Mouse (Mus musculus) left cerebral cortex, adult 8-10 months (tissue): ENCODE measurements at regions not wholly inside any gene's neighbourhood (a gene's known extent, or its start where the extent isn't known, plus 50 kb on each side); places are given as distances from the start of the nearest gene placed in this dataset.

Experiments
- DNase-seq, 2 experiments: peaks; one replicate each; pipeline ENCODE4 v3.0.0; 2022; ENCODE audit warnings: low spot score in 2 of 2

- no peak for DNase-seq
Observed at GRCm38 (mm10) chr15:67301871-67302363, 801.2 kb upstream of the Lrrc6 start.

- no peak for DNase-seq
Observed at GRCm38 (mm10) chr15:67301024-67301423, 800.3 kb upstream of the Lrrc6 start.

GRCm38 (mm10) chr15:67294797-67295196 lies 794.1 kb upstream of the Lrrc6 start:
- no peak for DNase-seq

GRCm38 (mm10) chr15:67289749-67290148 lies 789.0 kb upstream of the Lrrc6 start:
- no peak for DNase-seq

GRCm38 (mm10) chr15:67284941-67285340 lies 784.2 kb upstream of the Lrrc6 start:
- no peak for DNase-seq

- no peak for DNase-seq
Observed at GRCm38 (mm10) chr15:67283275-67283972, 782.7 kb upstream of the Lrrc6 start.

GRCm38 (mm10) chr15:67278869-67279268 lies 778.2 kb upstream of the Lrrc6 start:
- no peak for DNase-seq

- no peak for DNase-seq
Observed at GRCm38 (mm10) chr15:67275058-67275457, 774.3 kb upstream of the Lrrc6 start.

- DNase-seq = no peak
Observed at GRCm38 (mm10) chr15:67272397-67272796, 771.7 kb upstream of the Lrrc6 start.

- no peak for DNase-seq
Observed at GRCm38 (mm10) chr15:67263723-67264122, 763.0 kb upstream of the Lrrc6 start.

- no peak for DNase-seq
Observed at GRCm38 (mm10) chr15:67263313-67263712, 762.6 kb upstream of the Lrrc6 start.

- DNase-seq = no peak
Observed at GRCm38 (mm10) chr15:67262269-67262668, 761.6 kb upstream of the Lrrc6 start.

GRCm38 (mm10) chr15:67260666-67261065 lies 760.0 kb upstream of the Lrrc6 start:
- DNase-seq = no peak

GRCm38 (mm10) chr15:67249147-67249546 lies 748.4 kb upstream of the Lrrc6 start:
- DNase-seq = no peak

GRCm38 (mm10) chr15:67248471-67248870 lies 747.8 kb upstream of the Lrrc6 start:
- no peak for DNase-seq

- DNase-seq = no peak
Observed at GRCm38 (mm10) chr15:67245658-67246268, 745.1 kb upstream of the Lrrc6 start.

GRCm38 (mm10) chr15:67244908-67245657 lies 744.4 kb upstream of the Lrrc6 start:
- DNase-seq = no peak

- DNase-seq = no peak
Observed at GRCm38 (mm10) chr15:67235107-67235785, 734.5 kb upstream of the Lrrc6 start.

GRCm38 (mm10) chr15:67229359-67229758 lies 728.6 kb upstream of the Lrrc6 start:
- no peak for DNase-seq

GRCm38 (mm10) chr15:67228633-67229032 lies 727.9 kb upstream of the Lrrc6 start:
- DNase-seq = no peak

GRCm38 (mm10) chr15:67227456-67228164 lies 726.9 kb upstream of the Lrrc6 start:
- no peak for DNase-seq
